Mouse (Mus musculus) embryonic facial prominence, embryonic 11.5 days (tissue): ENCODE measurements around the gene Ptpn12. TPM values are rescaled to one million over a fixed set of nuclear protein-coding genes. Genes with fewer than 3 reads are reported as not detected.

ENCODE experiments used
- ATAC-seq: fragments of 200-750 bp; cut with Nextera tagmentation; replicated peaks from 2 replicates; pipeline ENCODE4 v1.8.0; 2017; ENCODE audit warnings: low read depth; ENCODE audit not compliant: insufficient number of reproducible peaks, low FRiP score, low TSS enrichment
- DNase-seq: peaks from one replicate; pipeline ENCODE4 v3.0.0-alpha.2; 2015; ENCODE audit warnings: low spot score
- H3K27ac ChIP-seq: fragments of 300-500 bp; sonication (generic); replicated peaks from 2 replicates; pipeline ENCODE4 v1.5.1; 2014; ENCODE audit warnings: mild to moderate bottlenecking, low read depth, low read length, control low read depth
- H3K27me3 ChIP-seq: fragments of 300-500 bp; sonication (generic); 2 replicates; pipeline ENCODE4 v1.6.1; 2014; ENCODE audit warnings: mild to moderate bottlenecking, low read length, moderate library complexity, mixed read lengths; ENCODE audit not compliant: control insufficient read depth, insufficient read depth
- H3K36me3 ChIP-seq: fragments of 300-500 bp; sonication (generic); replicated peaks from 2 replicates; pipeline ENCODE4 v1.6.1; 2014; ENCODE audit warnings: low read depth, mild to moderate bottlenecking, low read length, moderate library complexity, mixed read lengths; ENCODE audit not compliant: control insufficient read depth, insufficient read depth
- H3K4me1 ChIP-seq: fragments of 300-500 bp; sonication (generic); 2 replicates; pipeline ENCODE4 v1.6.1; 2014; ENCODE audit warnings: low read length, mixed read lengths; ENCODE audit not compliant: control insufficient read depth, insufficient read depth
- H3K4me2 ChIP-seq: fragments of 300-500 bp; sonication (generic); 2 replicates; pipeline ENCODE4 v1.6.1; 2014; ENCODE audit warnings: low read depth, mild to moderate bottlenecking, control low read depth, low read length, moderate library complexity
- H3K4me3 ChIP-seq: fragments of 300-500 bp; sonication (generic); 2 replicates; pipeline ENCODE4 v1.5.1; 2014; ENCODE audit warnings: low read depth, low read length, control low read depth
- H3K9ac ChIP-seq: fragments of 300-500 bp; sonication (generic); replicated peaks from 2 replicates; pipeline ENCODE4 v1.6.1; 2014; ENCODE audit warnings: mild to moderate bottlenecking, control low read depth, low read length
- H3K9me3 ChIP-seq: fragments of 300-500 bp; sonication (generic); replicated peaks from 2 replicates; pipeline ENCODE4 v1.6.1; 2016; ENCODE audit warnings: mild to moderate bottlenecking, low read length, inconsistent platforms, mixed read lengths; ENCODE audit not compliant: control insufficient read depth
- WGBS: fragments of 180-500 bp; shearing (Covaris S2); extraction: QIAGEN DNeasy Blood & Tissue Kit; methylation state at CpG from one replicate; pipeline ENCODE4 v1.1.7; 2014; 5-methylcytosine and 5-hydroxymethylcytosine counted together
- polyA plus RNA-seq: library from polyadenylated mRNA; unstranded; fragments of >200 nt; fragmentation: Nextera tagmentation; extraction: Ambion mirVana; gene quantifications from 2 replicates; pipeline ENCODE4 v1.2.1, GENCODE M21; 2014

Gene Ptpn12
- polyA plus RNA-seq, 1 experiment from 2014 or later = 25.9 TPM

DNA sequence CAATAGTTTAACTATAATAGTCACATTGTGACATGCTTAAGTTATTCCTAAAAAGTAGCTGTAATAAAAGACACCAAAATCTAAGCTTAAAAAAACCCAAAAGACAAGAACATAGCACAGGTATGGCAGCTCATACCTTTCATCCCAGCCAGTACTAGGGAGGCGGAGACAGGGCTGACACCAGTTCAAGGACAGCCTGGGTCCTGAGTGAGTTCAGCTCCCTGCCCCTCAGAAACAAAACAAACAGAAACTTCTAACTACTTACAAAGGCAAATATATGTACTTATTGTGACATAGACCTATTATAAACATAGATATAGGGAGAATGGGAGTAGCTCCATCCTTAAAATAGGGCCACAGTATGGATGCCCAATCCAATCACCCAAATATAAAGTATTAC, 3.2 kb downstream of the Ptpn12 start:
- no peak overlapping the region for H3K4me3 ChIP-seq
- 97% methylated on average over 1 of the region's 1 CpGs for WGBS
- H3K27me3 ChIP-seq = no peaks in the 10 kb centered on the region
- no peak overlapping the region for H3K27ac ChIP-seq
- no peaks in the 10 kb centered on the region for H3K9me3 ChIP-seq
- DNase-seq = no peak
- no peaks in the 10 kb centered on the region for H3K36me3 ChIP-seq
- H3K4me1 ChIP-seq = no peaks in the 10 kb centered on the region; the same call in 1 of the 2 replicates
- no peak for ATAC-seq
- no peak overlapping the region for H3K4me2 ChIP-seq
- H3K9ac ChIP-seq = no peak overlapping the region

DNA sequence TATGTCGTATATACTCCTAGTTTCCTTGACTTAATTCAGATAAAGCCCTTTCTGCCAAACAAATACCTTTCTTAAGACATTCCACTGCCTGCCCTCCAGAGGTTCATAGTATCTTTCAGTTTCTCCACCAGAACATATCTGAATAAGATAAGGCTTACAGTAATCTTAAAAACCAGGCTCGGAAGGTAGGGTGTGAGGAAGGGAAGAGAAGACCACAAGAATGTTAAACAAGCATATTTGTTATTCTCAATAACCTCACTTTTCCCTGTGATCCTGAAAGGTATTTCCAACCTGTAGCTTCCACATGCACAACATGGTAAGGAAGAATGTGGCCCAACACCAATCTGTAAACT, 5.0 kb downstream of the Ptpn12 start:
- Histone ChIP-seq H3K9ac (no peak overlapping the region), H3K9me3 (no peaks in the 10 kb centered on the region), H3K36me3 (no peaks in the 10 kb centered on the region), H3K27me3 (no peaks in the 10 kb centered on the region), H3K27ac (no peak overlapping the region), H3K4me3 (no peak overlapping the region), H3K4me1 (no peaks in the 10 kb centered on the region; the same call in 1 of the 2 replicates), H3K4me2 (no peak overlapping the region)
- WGBS = 87% methylated on average over 2 of the region's 2 CpGs
- ATAC-seq (no peak), DNase-seq (no peak)

- H3K9me3 ChIP-seq = no peaks in the 10 kb centered on the region
- H3K4me2 ChIP-seq = no peak overlapping the region
- H3K27me3 ChIP-seq = no peaks in the 10 kb centered on the region
- no peak for DNase-seq
- WGBS = 77% methylated on average over 6 of the region's 6 CpGs
- H3K36me3 ChIP-seq = no peaks in the 10 kb centered on the region
- no peak overlapping the region for H3K4me3 ChIP-seq
- no peaks in the 10 kb centered on the region; the same call in 1 of the 2 replicates for H3K4me1 ChIP-seq
- no peak overlapping the region for H3K27ac ChIP-seq
- ATAC-seq = no peak
- H3K9ac ChIP-seq = no peak overlapping the region
Observed at GRCm38 (mm10) chr5:21050061-21050769, 5.5 kb downstream of the Ptpn12 start.

DNA sequence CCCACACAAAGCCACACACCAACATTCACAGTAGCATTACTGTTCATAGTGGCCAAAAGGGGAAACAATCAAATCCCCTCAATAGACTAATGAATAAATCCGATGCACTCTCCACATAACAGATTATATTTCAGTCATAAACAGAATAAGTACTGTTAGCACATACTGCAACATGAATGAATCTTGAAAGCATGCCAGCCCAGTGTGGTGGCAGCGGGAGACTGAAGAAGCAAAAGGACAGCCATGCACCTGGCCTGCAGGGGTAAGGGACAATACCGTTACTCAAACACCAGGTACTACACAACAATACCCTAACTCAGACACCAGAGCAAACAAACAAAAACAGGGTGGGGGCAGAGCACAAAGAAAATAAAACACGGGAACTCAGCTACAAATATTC, 6.7 kb downstream of the Ptpn12 start:
- Histone ChIP-seq H3K4me3 (no peak overlapping the region), H3K27me3 (no peaks in the 10 kb centered on the region), H3K4me1 (no peaks in the 10 kb centered on the region; the same call in 1 of the 2 replicates), H3K36me3 (no peaks in the 10 kb centered on the region), H3K9ac (no peak overlapping the region), H3K27ac (no peak overlapping the region), H3K9me3 (no peaks in the 10 kb centered on the region), H3K4me2 (no peak overlapping the region)
- 93% methylated on average over 4 of the region's 4 CpGs for WGBS
- no peak for ATAC-seq
- no peak for DNase-seq

DNA sequence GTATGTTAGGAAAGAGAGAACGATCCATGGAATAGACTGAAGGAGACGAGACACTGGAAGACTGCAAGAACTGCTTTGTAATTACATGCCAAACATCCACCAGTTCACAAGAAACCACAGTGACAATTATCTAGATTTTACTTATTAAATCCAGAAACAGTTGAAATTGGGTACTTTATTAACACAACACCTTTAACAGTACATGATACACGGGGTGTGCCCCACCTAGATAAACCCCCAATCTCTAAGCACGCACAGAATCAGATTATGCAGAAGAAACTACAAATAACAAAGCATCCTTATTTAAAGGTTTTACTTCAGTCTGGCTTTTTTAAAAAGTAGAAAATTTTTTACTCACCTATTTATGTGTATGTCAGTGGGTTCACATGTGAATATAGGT, 8.6 kb downstream of the Ptpn12 start:
- H3K36me3 ChIP-seq = no peaks in the 10 kb centered on the region
- H3K27ac ChIP-seq = no peak overlapping the region
- H3K4me1 ChIP-seq = no peaks in the 10 kb centered on the region
- no peaks in the 10 kb centered on the region for H3K27me3 ChIP-seq
- H3K9me3 ChIP-seq = no peaks in the 10 kb centered on the region
- H3K4me3 ChIP-seq = no peak overlapping the region
- DNase-seq = no peak
- ATAC-seq = no peak
- WGBS = 92% methylated on average over 4 of the region's 4 CpGs
- H3K9ac ChIP-seq = no peak overlapping the region
- no peak overlapping the region for H3K4me2 ChIP-seq

GRCm38 (mm10) chr5:21046150-21047048, 9.3 kb downstream of the Ptpn12 start:
- Histone ChIP-seq H3K4me1 (no peaks in the 10 kb centered on the region), H3K27me3 (no peaks in the 10 kb centered on the region), H3K27ac (no peak overlapping the region), H3K9ac (no peak overlapping the region), H3K4me3 (no peak overlapping the region), H3K4me2 (no peak overlapping the region), H3K36me3 (no peaks in the 10 kb centered on the region), H3K9me3 (no peaks in the 10 kb centered on the region)
- no peak for DNase-seq
- WGBS = 83% methylated on average over 7 of the region's 7 CpGs
- no peak for ATAC-seq

DNA sequence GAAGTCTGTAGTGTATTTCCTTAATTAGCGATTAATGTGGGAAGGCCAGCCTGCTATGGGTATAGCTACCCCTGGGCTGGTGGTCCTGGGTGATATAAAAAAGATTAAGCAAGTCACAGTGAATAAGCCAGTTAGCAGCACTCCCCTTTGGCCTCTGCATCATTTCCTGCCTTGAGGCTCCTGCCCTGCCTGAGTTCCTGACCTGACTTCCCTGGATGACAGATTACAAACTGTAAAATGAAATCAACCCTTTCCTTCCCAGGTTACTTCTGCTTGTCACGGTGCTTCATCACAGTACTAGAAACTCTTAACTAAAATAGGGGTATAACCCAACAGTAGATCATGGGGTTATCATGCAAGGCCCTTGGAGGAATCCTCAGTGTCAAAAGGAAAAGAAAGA, 10.2 kb downstream of the Ptpn12 start:
- Histone ChIP-seq H3K27ac (no peak overlapping the region), H3K9ac (no peak overlapping the region), H3K4me3 (no peak overlapping the region), H3K4me2 (no peak overlapping the region), H3K9me3 (no peaks in the 10 kb centered on the region), H3K27me3 (no peaks in the 10 kb centered on the region), H3K4me1 (no peaks in the 10 kb centered on the region), H3K36me3 (no peaks in the 10 kb centered on the region)
- DNase-seq (no peak), ATAC-seq (no peak)
- WGBS = 96% methylated on average over 2 of the region's 2 CpGs

DNA sequence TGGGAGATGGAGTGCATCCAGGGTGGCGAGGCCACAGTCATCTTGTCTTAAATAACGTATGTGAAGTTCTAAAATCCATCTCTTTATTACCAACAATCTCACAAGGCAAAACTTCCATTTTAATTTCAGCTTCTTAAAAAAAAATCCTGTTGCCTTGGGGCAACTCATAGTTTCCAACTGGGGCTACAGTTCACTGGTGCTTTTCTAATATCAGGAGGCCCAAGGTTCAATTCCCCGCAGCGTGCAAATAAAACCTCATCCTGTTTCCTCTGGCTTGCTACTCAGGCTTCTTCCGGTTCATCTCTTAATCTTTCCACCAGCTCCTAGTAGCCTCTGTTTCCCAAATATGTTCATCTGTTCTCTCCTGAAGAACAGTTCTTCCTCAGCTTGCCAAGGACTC, 17.6 kb downstream of the Ptpn12 start:
- no peak for ATAC-seq
- no peaks in the 10 kb centered on the region for H3K27me3 ChIP-seq
- no peak for DNase-seq
- no peaks in the 10 kb centered on the region for H3K4me1 ChIP-seq
- no peak overlapping the region for H3K27ac ChIP-seq
- H3K36me3 ChIP-seq = no peaks in the 10 kb centered on the region
- H3K9ac ChIP-seq = no peak overlapping the region
- no peaks in the 10 kb centered on the region for H3K9me3 ChIP-seq
- H3K4me2 ChIP-seq = no peak overlapping the region
- 95% methylated on average over 5 of the region's 5 CpGs for WGBS
- H3K4me3 ChIP-seq = no peak overlapping the region
